Mouse (Mus musculus) neural tube, embryonic 13.5 days (tissue): ENCODE data around the gene Efna2. TPM values are rescaled to one million over a fixed set of nuclear protein-coding genes. Genes with fewer than 3 reads are reported as not detected.
A peak's percentile ranks its signal among the peaks of the same experiment; 100 is the strongest.

Experiments used
- ATAC-seq: fragments of 200-750 bp; cut with Nextera tagmentation; 2 replicates; pipeline ENCODE4 v1.8.0; 2017; ENCODE audit warnings: low read depth, mild to moderate bottlenecking, moderate TSS enrichment, moderate library complexity
- H3K27ac ChIP-seq: fragments of 300-500 bp; sonication (generic); replicated peaks from 2 replicates; pipeline ENCODE4 v1.5.1; 2015; ENCODE audit warnings: moderate library complexity, mild to moderate bottlenecking, inconsistent platforms
- H3K27me3 ChIP-seq: fragments of 300-500 bp; sonication (generic); 2 replicates; pipeline ENCODE4 v1.6.1; 2015; ENCODE audit warnings: mild to moderate bottlenecking, inconsistent platforms
- H3K36me3 ChIP-seq: fragments of 300-500 bp; sonication (generic); 2 replicates; pipeline ENCODE4 v1.6.1; 2015; ENCODE audit warnings: mild to moderate bottlenecking, inconsistent platforms
- H3K4me1 ChIP-seq: fragments of 300-500 bp; sonication (generic); replicated peaks from 2 replicates; pipeline ENCODE4 v1.6.1; 2015; ENCODE audit warnings: inconsistent platforms
- H3K4me2 ChIP-seq: fragments of 300-500 bp; sonication (generic); 2 replicates; pipeline ENCODE4 v1.6.1; 2015; ENCODE audit warnings: inconsistent platforms, mild to moderate bottlenecking, moderate library complexity
- H3K4me3 ChIP-seq: fragments of 300-500 bp; sonication (generic); 2 replicates; pipeline ENCODE4 v1.5.1; 2015; ENCODE audit warnings: mild to moderate bottlenecking, inconsistent platforms
- H3K9ac ChIP-seq: fragments of 300-500 bp; sonication (generic); 2 replicates; pipeline ENCODE4 v1.6.1; 2015; ENCODE audit warnings: moderate library complexity, mild to moderate bottlenecking, inconsistent platforms
- H3K9me3 ChIP-seq: fragments of 300-500 bp; sonication (generic); 2 replicates; pipeline ENCODE4 v1.6.1; 2016; ENCODE audit warnings: inconsistent platforms
- WGBS: fragments of 180-500 bp; shearing (Covaris S2); methylation state at CpG from one replicate; pipeline ENCODE4 v1.1.7; 2015; 5-methylcytosine and 5-hydroxymethylcytosine counted together
- polyA plus RNA-seq: library from polyadenylated mRNA; unstranded; fragments of >200 nt; fragmentation: Nextera tagmentation; extraction: Ambion mirVana; gene quantifications from 2 replicates; pipeline ENCODE4 v1.2.1, GENCODE M21; 2015

Efna2 gene
- polyA plus RNA-seq, 1 experiment from 2014 or later = 34.0 TPM

GRCm38 (mm10) chr10:80189999-80190398, 10.7 kb downstream of the Efna2 start:
- Histone ChIP-seq H3K27ac (peak overlapping the region; percentile 82), H3K4me3 (peak overlapping the region; percentile 41), H3K9ac (peak overlapping the region; percentile 78), H3K4me1 (peaks cover 40% of the 10 kb centered on the region), H3K27me3 (no peaks in the 10 kb centered on the region; the same call in none of the 2 replicates), H3K4me2 (peak overlapping the region; percentile 65), H3K9me3 (no peaks in the 10 kb centered on the region), H3K36me3 (peaks cover 27% of the 10 kb centered on the region)
- peak; percentile 10; the same call in 1 of the 2 replicates for ATAC-seq
- 1% methylated on average over 21 of the region's 21 CpGs for WGBS

GRCm38 (mm10) chr10:80190491-80191051, 11.3 kb downstream of the Efna2 start:
- WGBS = under 1% methylated on average over 47 of the region's 48 CpGs
- no peaks in the 10 kb centered on the region; the same call in none of the 2 replicates for H3K27me3 ChIP-seq
- H3K4me3 ChIP-seq = peak overlapping the region; percentile 41
- peak overlapping the region; percentile 65 for H3K4me2 ChIP-seq
- peak overlapping the region; percentile 78 for H3K9ac ChIP-seq
- H3K9me3 ChIP-seq = no peaks in the 10 kb centered on the region
- H3K4me1 ChIP-seq = peaks cover 34% of the 10 kb centered on the region
- peak; percentile 41 for ATAC-seq
- peak overlapping the region; percentile 82 for H3K27ac ChIP-seq
- peaks cover 27% of the 10 kb centered on the region for H3K36me3 ChIP-seq

- peaks cover 25% of the 10 kb centered on the region for H3K4me1 ChIP-seq
- H3K4me3 ChIP-seq = no peak overlapping the region
- ATAC-seq = no peak
- no peaks in the 10 kb centered on the region; the same call in 1 of the 2 replicates for H3K27me3 ChIP-seq
- H3K27ac ChIP-seq = no peak overlapping the region
- peaks cover 3% of the 10 kb centered on the region for H3K36me3 ChIP-seq
- H3K4me2 ChIP-seq = no peak overlapping the region
- H3K9me3 ChIP-seq = no peaks in the 10 kb centered on the region
- WGBS = 71% methylated on average over 6 of the region's 6 CpGs
- H3K9ac ChIP-seq = 0 out of 2 replicates have a peak overlapping the region, but pooled peaks have one; percentile 26
These were observed 14.7 kb downstream of the Efna2 start for GRCm38 (mm10) chr10:80193976-80194375.

DNA sequence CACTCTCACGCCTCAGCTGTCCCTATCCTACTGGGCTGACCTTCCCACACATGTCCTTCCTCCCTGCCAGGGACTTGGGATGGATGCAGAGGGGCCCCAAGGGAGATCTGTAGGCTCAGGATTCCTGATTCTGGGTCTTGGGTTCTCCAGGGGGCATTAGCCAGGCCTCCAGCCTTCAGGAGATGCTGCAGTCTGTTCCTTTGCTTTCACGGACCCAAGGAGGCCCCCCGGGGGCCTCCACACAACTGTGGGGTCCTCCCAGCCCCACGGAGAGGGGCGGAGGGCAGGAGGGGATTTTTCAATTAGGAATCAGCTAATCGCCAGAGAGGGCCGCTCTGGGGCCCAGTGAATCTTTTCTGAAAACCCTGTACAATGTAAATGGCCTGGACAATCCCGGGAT, 15.2 kb downstream of the Efna2 start:
- Histone ChIP-seq H3K36me3 (no peaks in the 10 kb centered on the region), H3K9ac (0 out of 2 replicates have a peak overlapping the region, but pooled peaks have one; percentile 26), H3K9me3 (no peaks in the 10 kb centered on the region), H3K4me3 (no peak overlapping the region), H3K4me1 (peaks cover 21% of the 10 kb centered on the region), H3K27ac (no peak overlapping the region), H3K4me2 (no peak overlapping the region), H3K27me3 (no peaks in the 10 kb centered on the region; the same call in 1 of the 2 replicates)
- WGBS = 52% methylated on average over 8 of the region's 8 CpGs
- no peak for ATAC-seq

GRCm38 (mm10) chr10:80196167-80196566, 16.9 kb downstream of the Efna2 start:
- Histone ChIP-seq H3K9ac (no peak overlapping the region), H3K4me2 (no peak overlapping the region), H3K4me1 (peaks cover 9% of the 10 kb centered on the region), H3K27ac (no peak overlapping the region), H3K4me3 (no peak overlapping the region), H3K36me3 (no peaks in the 10 kb centered on the region), H3K27me3 (no peaks in the 10 kb centered on the region; the same call in 1 of the 2 replicates), H3K9me3 (no peaks in the 10 kb centered on the region)
- ATAC-seq = no peak
- WGBS = 89% methylated on average over 1 of the region's 1 CpGs

DNA sequence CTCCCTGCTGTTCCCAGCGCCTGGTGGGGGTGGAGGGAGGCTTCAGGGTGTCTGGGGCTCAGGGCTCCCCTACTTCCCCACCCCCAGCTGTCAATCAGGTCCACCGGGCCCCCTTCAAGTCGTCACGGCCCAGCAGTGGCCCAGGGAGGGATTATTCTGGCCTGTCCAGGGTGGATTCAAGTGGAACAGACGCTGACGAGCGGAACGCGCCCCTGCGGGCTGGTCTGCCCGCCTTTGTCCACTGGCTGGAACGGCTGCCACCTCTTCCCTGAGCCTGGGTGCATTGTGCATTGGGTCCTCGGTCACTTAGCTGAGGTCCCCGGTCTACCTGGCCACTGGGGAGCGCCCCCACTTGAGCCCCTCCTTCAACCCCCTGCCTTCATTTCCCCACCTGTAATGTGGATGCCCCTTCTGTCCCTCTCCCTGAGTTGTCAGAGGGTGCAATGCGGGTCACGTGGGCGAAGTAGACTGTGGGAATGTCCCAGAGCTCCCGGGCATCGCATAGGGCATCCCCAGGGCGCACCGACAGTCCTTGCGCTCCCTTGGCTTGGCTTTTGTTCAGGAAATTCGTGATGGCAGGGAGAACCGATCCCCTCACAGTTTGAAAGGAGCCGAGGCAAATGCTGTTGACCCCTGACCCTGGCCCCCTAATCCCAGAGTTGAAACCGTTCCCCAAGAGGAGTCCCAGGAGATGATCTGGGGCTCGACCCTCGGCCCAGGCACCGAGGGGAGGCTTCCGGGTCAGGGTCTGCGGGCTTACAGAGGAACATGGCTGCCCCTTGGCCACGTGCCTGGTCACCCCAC, 17.7 kb downstream of the Efna2 start:
- no peak overlapping the region for H3K4me2 ChIP-seq
- WGBS = 68% methylated on average over 33 of the region's 33 CpGs
- ATAC-seq = no peak
- H3K4me1 ChIP-seq = peaks cover 9% of the 10 kb centered on the region
- no peak overlapping the region for H3K9ac ChIP-seq
- H3K4me3 ChIP-seq = no peak overlapping the region
- H3K27ac ChIP-seq = no peak overlapping the region
- H3K9me3 ChIP-seq = no peaks in the 10 kb centered on the region
- H3K27me3 ChIP-seq = no peaks in the 10 kb centered on the region; the same call in 1 of the 2 replicates
- no peaks in the 10 kb centered on the region for H3K36me3 ChIP-seq

DNA sequence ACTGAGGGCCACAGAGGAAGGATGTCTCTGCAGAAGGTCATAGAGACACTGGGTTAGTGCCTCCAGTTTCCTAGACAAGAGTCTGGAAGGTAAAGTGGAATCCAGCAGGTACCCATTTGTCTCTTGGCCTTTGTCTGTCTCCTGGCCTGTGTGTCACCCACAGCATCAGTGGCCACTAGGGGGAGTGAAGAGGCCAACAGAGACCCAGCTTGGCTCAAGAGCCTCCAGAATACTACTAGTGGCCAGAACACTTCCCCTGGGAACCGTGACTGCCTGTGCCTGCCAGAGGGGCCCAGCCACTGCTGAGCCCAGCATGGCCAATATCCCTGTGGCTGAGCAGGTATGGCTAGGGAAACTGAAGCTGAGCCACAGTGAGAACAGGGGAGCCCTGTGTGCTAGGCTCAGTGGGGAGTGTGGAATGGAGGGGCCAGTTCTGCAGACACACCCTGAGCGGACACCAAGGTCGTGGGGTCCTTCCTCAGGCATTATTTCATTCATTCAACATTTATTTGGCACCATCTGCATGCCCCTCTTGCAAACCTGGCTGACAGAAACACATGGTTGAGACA, 20.2 kb downstream of the Efna2 start:
- Histone ChIP-seq H3K36me3 (no peaks in the 10 kb centered on the region), H3K27me3 (no peaks in the 10 kb centered on the region), H3K9me3 (no peaks in the 10 kb centered on the region), H3K4me1 (peaks cover 14% of the 10 kb centered on the region), H3K27ac (no peak overlapping the region), H3K4me3 (no peak overlapping the region), H3K9ac (no peak overlapping the region), H3K4me2 (no peak overlapping the region)
- 50% methylated on average over 3 of the region's 3 CpGs for WGBS
- ATAC-seq = peak; percentile 75

- no peak overlapping the region for H3K4me3 ChIP-seq
- no peak overlapping the region for H3K9ac ChIP-seq
- H3K9me3 ChIP-seq = no peaks in the 10 kb centered on the region
- peaks cover 12% of the 10 kb centered on the region for H3K4me1 ChIP-seq
- no peak overlapping the region for H3K27ac ChIP-seq
- H3K36me3 ChIP-seq = no peaks in the 10 kb centered on the region
- no peak for ATAC-seq
- H3K27me3 ChIP-seq = no peaks in the 10 kb centered on the region
- H3K4me2 ChIP-seq = no peak overlapping the region
- WGBS = 81% methylated on average over 6 of the region's 6 CpGs
These were observed 21.2 kb downstream of the Efna2 start for GRCm38 (mm10) chr10:80200485-80200884.

- no peaks in the 10 kb centered on the region for H3K36me3 ChIP-seq
- no peak overlapping the region for H3K4me3 ChIP-seq
- H3K4me1 ChIP-seq = peaks cover 29% of the 10 kb centered on the region
- H3K9me3 ChIP-seq = no peaks in the 10 kb centered on the region
- no peak overlapping the region for H3K27ac ChIP-seq
- WGBS = 17% methylated on average over 7 of the region's 7 CpGs
- H3K4me2 ChIP-seq = no peak overlapping the region
- H3K27me3 ChIP-seq = no peaks in the 10 kb centered on the region
- no peak for ATAC-seq
- no peak overlapping the region for H3K9ac ChIP-seq
These were observed 24.8 kb downstream of the Efna2 start for GRCm38 (mm10) chr10:80204055-80204454.

- peaks cover 30% of the 10 kb centered on the region for H3K4me1 ChIP-seq
- 59% methylated on average over 1 of the region's 1 CpGs for WGBS
- no peaks in the 10 kb centered on the region for H3K36me3 ChIP-seq
- H3K4me2 ChIP-seq = no peak overlapping the region
- H3K27me3 ChIP-seq = no peaks in the 10 kb centered on the region
- ATAC-seq = no peak
- no peak overlapping the region for H3K27ac ChIP-seq
- H3K4me3 ChIP-seq = no peak overlapping the region
- no peaks in the 10 kb centered on the region for H3K9me3 ChIP-seq
- no peak overlapping the region for H3K9ac ChIP-seq
These were observed 27.9 kb downstream of the Efna2 start for GRCm38 (mm10) chr10:80207201-80207600.

GRCm38 (mm10) chr10:80207676-80208075, 28.4 kb downstream of the Efna2 start:
- Histone ChIP-seq H3K9ac (peak overlapping the region; percentile 6; the same call in 1 of the 2 replicates), H3K36me3 (no peaks in the 10 kb centered on the region), H3K4me3 (no peak overlapping the region), H3K27ac (0 out of 2 replicates have a peak overlapping the region, but pooled peaks have one; percentile 13), H3K4me2 (no peak overlapping the region), H3K9me3 (no peaks in the 10 kb centered on the region), H3K4me1 (peaks cover 30% of the 10 kb centered on the region), H3K27me3 (no peaks in the 10 kb centered on the region)
- 38% methylated on average over 10 of the region's 10 CpGs for WGBS
- ATAC-seq = no peak

GRCm38 (mm10) chr10:80208248-80208647, 29.0 kb downstream of the Efna2 start:
- no peaks in the 10 kb centered on the region for H3K9me3 ChIP-seq
- no peak overlapping the region; the same call in 1 of the 2 replicates for H3K4me2 ChIP-seq
- no peak overlapping the region for H3K4me3 ChIP-seq
- no peaks in the 10 kb centered on the region for H3K27me3 ChIP-seq
- peaks cover 30% of the 10 kb centered on the region for H3K4me1 ChIP-seq
- peak overlapping the region; percentile 87 for H3K27ac ChIP-seq
- peak overlapping the region; percentile 53; the same call in 1 of the 2 replicates for H3K9ac ChIP-seq
- no peak for ATAC-seq
- no peaks in the 10 kb centered on the region for H3K36me3 ChIP-seq
- WGBS = 74% methylated on average over 4 of the region's 4 CpGs
